ENCODE assay signal across 8 mouse cellular contexts in the genomic region with DNA sequence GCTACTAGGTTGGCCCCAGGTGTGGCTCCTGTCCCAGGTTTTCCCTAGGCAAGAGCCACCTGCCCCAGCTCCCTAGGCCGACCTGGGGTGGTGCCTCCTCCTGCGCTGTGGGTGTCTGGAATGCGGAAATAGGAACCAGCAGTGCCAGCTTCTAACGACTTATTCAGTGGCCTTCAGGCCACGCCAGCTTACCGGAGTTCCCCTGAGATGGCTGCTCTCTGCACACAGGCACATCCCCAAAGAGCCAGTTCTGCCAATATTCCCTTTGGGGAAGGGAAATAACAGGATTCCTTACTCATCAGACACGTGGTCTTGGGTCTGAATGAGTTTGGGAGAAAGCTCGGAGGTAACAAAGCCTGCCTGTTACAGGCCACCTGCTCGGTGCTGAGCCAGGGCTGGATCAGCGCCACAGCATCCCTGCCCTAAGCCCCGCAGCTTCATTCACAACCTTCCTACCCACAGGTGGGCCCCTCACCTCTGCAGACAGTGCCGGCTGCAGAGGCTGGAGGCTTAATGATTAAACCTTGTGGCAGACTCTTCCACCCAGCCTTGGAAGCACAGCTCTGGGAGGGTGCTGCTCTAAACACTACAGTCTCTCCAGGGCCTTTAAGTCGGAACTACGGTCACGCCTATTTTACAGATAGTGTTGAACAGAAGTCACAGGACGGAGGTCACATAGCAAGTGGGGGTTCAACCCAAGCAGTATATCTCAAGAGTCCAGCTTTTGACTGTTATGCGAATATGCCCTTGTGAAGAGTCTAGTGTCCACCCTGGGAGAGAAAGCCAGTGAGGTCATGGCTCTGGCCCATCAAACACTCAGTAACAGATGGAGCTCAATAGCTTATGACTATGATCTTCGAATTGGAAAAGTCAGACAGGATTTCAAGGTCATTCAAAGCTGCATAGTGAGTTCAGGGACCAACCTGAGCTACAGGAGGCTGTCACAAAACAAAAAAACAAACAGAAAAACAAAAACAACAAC. TPM values are rescaled to one million over a fixed set of nuclear protein-coding genes. Genes with fewer than 3 reads are reported as not detected.
DNase-seq lines count a peak whose midpoint lies in the region; ATAC-seq lines count a peak whose summit lies in the region.

No protein-coding gene starts in this region.

- H3K4me2 ChIP-seq in neural tube, embryonic 12.5 days (replicated peaks) = peak overlapping the region; percentile 30; the same call in 1 of the 2 replicates
- H3K4me2 ChIP-seq in neural tube, embryonic 15.5 days = no peak overlapping the region; the same call in 1 of the 2 replicates
- H3K4me2 ChIP-seq in forebrain, embryonic 13.5 days = peak overlapping the region; percentile 28

- H3K27ac ChIP-seq in neural tube, embryonic 12.5 days = no peak overlapping the region
- no peak overlapping the region for H3K27ac ChIP-seq in neural tube, embryonic 15.5 days (replicated peaks)
- peak overlapping the region; percentile 15; the same call in 1 of the 2 replicates for H3K27ac ChIP-seq in forebrain, embryonic 13.5 days

- peak; percentile 72 to 87 for DNase-seq in kidney, postnatal 25 days
- DNase-seq in embryo, embryonic 9.5 days (ENCODE audit: extremely low spot score) = no peak
- no peak for DNase-seq in adrenal gland, adult 8-10 months
- DNase-seq in right cerebral cortex, postnatal 25 days = no peak

- no peak for ATAC-seq in neural tube, embryonic 12.5 days (ENCODE audit: low FRiP score, low read depth)
- ATAC-seq in neural tube, embryonic 15.5 days (ENCODE audit: low FRiP score) = no peak
- peak; percentile 55; the same call in 1 of the 2 replicates for ATAC-seq in forebrain, embryonic 13.5 days
- peak; percentile 81 for ATAC-seq in megakaryocyte, adult 5-6 weeks (ENCODE audit: poor library complexity, severe bottlenecking)

- WGBS in neural tube, embryonic 12.5 days = 23% methylated on average over 18 of the region's 18 CpGs
- WGBS in neural tube, embryonic 15.5 days = 21% methylated on average over 18 of the region's 18 CpGs
- WGBS in forebrain, embryonic 13.5 days = 26% methylated on average over 18 of the region's 18 CpGs

- H3K9me3 ChIP-seq in neural tube, embryonic 12.5 days = no peaks in the 10 kb centered on the region
- no peaks in the 10 kb centered on the region for H3K9me3 ChIP-seq in neural tube, embryonic 15.5 days (replicated peaks)
- H3K9me3 ChIP-seq in forebrain, embryonic 13.5 days (replicated peaks) = no peaks in the 10 kb centered on the region

- H3K36me3 ChIP-seq in neural tube, embryonic 12.5 days = no peaks in the 10 kb centered on the region
- H3K36me3 ChIP-seq in neural tube, embryonic 15.5 days = no peaks in the 10 kb centered on the region
- no peaks in the 10 kb centered on the region for H3K36me3 ChIP-seq in forebrain, embryonic 13.5 days (ENCODE audit: poor library complexity, severe bottlenecking)

- peaks cover 13% of the 10 kb centered on the region for H3K4me1 ChIP-seq in neural tube, embryonic 12.5 days
- peaks cover 27% of the 10 kb centered on the region for H3K4me1 ChIP-seq in neural tube, embryonic 15.5 days
- peaks cover 22% of the 10 kb centered on the region for H3K4me1 ChIP-seq in forebrain, embryonic 13.5 days

- H3K27me3 ChIP-seq in neural tube, embryonic 12.5 days (replicated peaks) = no peaks in the 10 kb centered on the region
- H3K27me3 ChIP-seq in neural tube, embryonic 15.5 days (replicated peaks) = no peaks in the 10 kb centered on the region
- H3K27me3 ChIP-seq in forebrain, embryonic 13.5 days = no peaks in the 10 kb centered on the region

- no peak overlapping the region for H3K9ac ChIP-seq in neural tube, embryonic 12.5 days
- H3K9ac ChIP-seq in neural tube, embryonic 15.5 days (replicated peaks) = no peak overlapping the region
- H3K9ac ChIP-seq in forebrain, embryonic 13.5 days = peak overlapping the region; percentile 35; the same call in 1 of the 2 replicates

- no peak overlapping the region for H3K4me3 ChIP-seq in neural tube, embryonic 12.5 days
- H3K4me3 ChIP-seq in neural tube, embryonic 15.5 days (replicated peaks) = no peak overlapping the region
- H3K4me3 ChIP-seq in forebrain, embryonic 13.5 days = no peak overlapping the region

RNA-seq across cellular contexts. Expression of a gene that starts 12.8 kb away (rescaled TPM):
- polyA plus RNA-seq in neural tube, embryonic 12.5 days (2016; fragmentation: Nextera tagmentation; extraction: Ambion mirVana) = 10.8 and 11.8 TPM in 2 replicates
- 20.7 and 22.2 TPM in 2 replicates for polyA plus RNA-seq in neural tube, embryonic 15.5 days (2015; fragmentation: Nextera tagmentation; extraction: Ambion mirVana)
- 9.1 and 15.4 TPM in 2 replicates for polyA plus RNA-seq in forebrain, embryonic 13.5 days (2015; fragmentation: Nextera tagmentation; extraction: Ambion mirVana)
- 23.3 and 30.2 TPM in 2 replicates for total RNA-seq in megakaryocyte, adult 5-6 weeks (2015)
- 6.8 and 11.8 TPM in 2 replicates for total RNA-seq in megakaryocyte, adult 5-6 weeks (2017)
- 10 to 100 TPM; 33.2 to 42.3 (median 40.6) TPM for total RNA-seq in adrenal gland, adult 8-10 months (2022)

Comparison
In these comparisons a context has a peak if more than half of its experiments do, and no peak if none do; other contexts are left out.
1. ATAC-seq: peak in forebrain, embryonic 13.5 days (single experiment) and megakaryocyte, adult 5-6 weeks (single experiment); none in neural tube, embryonic 12.5 days (single experiment) and neural tube, embryonic 15.5 days (single experiment).
2. DNase-seq: peak in kidney, postnatal 25 days (2 of 2); none in embryo, embryonic 9.5 days (single experiment), adrenal gland, adult 8-10 months (single experiment) and right cerebral cortex, postnatal 25 days (single experiment).